Mouse (Mus musculus) olfactory bulb, adult 2 months (tissue): ENCODE measurements around the gene Fcmr. TPM values are rescaled to one million over a fixed set of nuclear protein-coding genes. Genes with fewer than 3 reads are reported as not detected.

Source experiments
- H3K27ac ChIP-seq: fragments of 200-500 bp; 2 replicates; pipeline ENCODE4 v1.5.1; 2012; ENCODE audit warnings: low read depth, low read length; ENCODE audit not compliant: insufficient read depth
- H3K4me1 ChIP-seq: fragments of 200-500 bp; 2 replicates; pipeline ENCODE4 v1.6.1; 2012; ENCODE audit warnings: low read length; ENCODE audit not compliant: control insufficient read depth, insufficient read depth
- H3K4me3 ChIP-seq: fragments of 200-500 bp; 2 replicates; pipeline ENCODE4 v1.5.1; 2012; ENCODE audit warnings: mild to moderate bottlenecking, low read depth, low read length, moderate library complexity; ENCODE audit not compliant: insufficient read depth
- CTCF ChIP-seq: fragments of 200-500 bp; IDR thresholded peaks from 2 replicates; pipeline ENCODE4 v1.5.1; 2012; ENCODE audit warnings: low read depth, mild to moderate bottlenecking, low read length, moderate library complexity; ENCODE audit not compliant: insufficient read depth
- POLR2A ChIP-seq: fragments of 200-500 bp; IDR thresholded peaks from 2 replicates; pipeline ENCODE4 v1.6.1; 2012; ENCODE audit warnings: mild to moderate bottlenecking, low read depth, low read length, moderate library complexity; ENCODE audit not compliant: insufficient read depth
- WGBS: fragments of 180-500 bp; shearing (Covaris S2); methylation state at CpG from one replicate; pipeline ENCODE4 v1.1.7; 2018; 5-methylcytosine and 5-hydroxymethylcytosine counted together
- polyA plus RNA-seq: library from polyadenylated mRNA; stranded (reverse); fragments of >200 nt; gene quantifications from 2 replicates; pipeline ENCODE4 v1.2.4, GENCODE M21; 2012; ENCODE audit warnings: low replicate concordance; ENCODE audit not compliant: missing spikeins, insufficient read depth, insufficient read length

Gene Fcmr
- polyA plus RNA-seq, 1 experiment = not detected

DNA sequence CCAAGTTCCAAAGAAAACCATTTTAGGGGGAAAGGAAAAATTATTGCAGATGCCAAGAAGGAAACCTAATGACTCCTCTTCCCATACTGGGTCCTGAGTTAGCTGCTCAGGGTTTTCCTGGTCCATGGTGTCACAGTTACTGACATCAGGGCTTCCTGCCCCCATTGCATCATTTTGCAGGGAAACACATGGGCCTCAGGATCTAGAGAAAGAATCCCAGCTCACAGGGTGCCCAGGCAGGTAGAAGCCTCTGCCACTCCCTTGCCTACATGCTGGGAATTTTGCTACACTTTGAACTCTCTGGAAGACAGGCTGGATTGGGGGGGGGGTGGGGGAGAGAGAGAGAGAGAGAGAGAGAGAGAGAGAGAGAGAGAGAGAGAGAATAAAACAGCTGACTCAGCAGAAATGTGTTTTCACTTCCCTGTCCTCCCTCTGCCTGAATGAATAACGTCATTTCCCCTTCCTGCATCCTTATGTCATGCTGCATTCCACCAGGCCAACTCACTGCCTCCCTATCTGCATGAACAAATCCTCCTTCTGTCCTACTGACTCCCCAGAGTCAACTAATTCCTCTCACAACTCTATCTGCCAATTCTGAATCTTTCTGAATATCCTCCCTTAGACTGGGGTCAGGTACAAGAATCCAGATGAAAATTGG lies 53.0 kb downstream of the Fcmr start:
- Histone ChIP-seq H3K27ac (no peak overlapping the region), H3K4me1 (no peaks in the 10 kb centered on the region), H3K4me3 (no peak overlapping the region)
- 14% methylated on average over 1 of the region's 1 CpGs for WGBS
- TF ChIP-seq CTCF = no peak
- TF ChIP-seq POLR2A = no peak

DNA sequence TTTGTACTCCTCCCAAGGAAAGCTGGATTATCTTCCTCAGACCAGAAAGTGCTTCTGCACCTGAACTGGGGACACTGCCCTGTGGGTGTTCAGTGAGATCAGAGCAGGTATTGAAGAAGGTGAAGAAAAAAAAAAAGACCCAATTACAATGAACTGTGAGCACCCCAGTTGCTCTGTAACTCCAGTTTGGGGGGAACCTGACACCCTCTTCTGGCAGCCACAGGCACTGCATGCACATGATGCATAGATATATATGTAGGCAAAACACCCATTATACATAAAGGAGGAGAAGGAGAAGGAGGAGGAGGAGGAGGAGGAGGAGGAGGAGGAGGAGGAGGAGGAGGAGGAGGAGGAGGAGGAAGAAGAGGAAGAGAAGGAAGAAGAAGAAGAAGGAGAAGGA lies 61.0 kb downstream of the Fcmr start:
- no peak overlapping the region for H3K27ac ChIP-seq
- no peaks in the 10 kb centered on the region for H3K4me1 ChIP-seq
- no peak for TF ChIP-seq POLR2A

More for the DNA sequence above, 61.0 kb downstream of the Fcmr start:
- H3K4me3 ChIP-seq = no peak overlapping the region

Other genes with a start within 250 kb of the Fcmr start
- not detected in 2 replicates for gene Zp3r, start 236.0 kb upstream of the Fcmr start, polyA plus RNA-seq
- not detected in 2 replicates for gene C4bp, start 204.0 kb upstream of the Fcmr start, polyA plus RNA-seq
- not detected in 2 replicates for gene Gm29427, start 149.9 kb upstream of the Fcmr start, polyA plus RNA-seq
- not detected in 2 replicates for gene Yod1, start 148.3 kb upstream of the Fcmr start, polyA plus RNA-seq
- not detected in 2 replicates for gene Pfkfb2, start 136.4 kb upstream of the Fcmr start, polyA plus RNA-seq
- gene AA986860, start 133.7 kb upstream of the Fcmr start, polyA plus RNA-seq = not detected in 2 replicates
- gene Fcamr, start 64.8 kb upstream of the Fcmr start, polyA plus RNA-seq = not detected in 2 replicates
- not detected in 2 replicates for gene Pigr, start 39.0 kb upstream of the Fcmr start, polyA plus RNA-seq
- gene Il24, start 21.8 kb downstream of the Fcmr start, polyA plus RNA-seq = not detected in 2 replicates
- gene Il20, start 45.8 kb downstream of the Fcmr start, polyA plus RNA-seq = not detected in 2 replicates
- not detected in 2 replicates for gene Il19, start 74.4 kb downstream of the Fcmr start, polyA plus RNA-seq
- not detected in 2 replicates for gene Il10, start 154.2 kb downstream of the Fcmr start, polyA plus RNA-seq
- gene Mapkapk2, start 232.2 kb downstream of the Fcmr start, polyA plus RNA-seq = not detected in 2 replicates